Mouse (Mus musculus): Measurements from ENCODE around the gene Simc1. TPM values are rescaled to one million over a fixed set of nuclear protein-coding genes. Genes with fewer than 3 reads are reported as not detected.

Gene Simc1
- polyA plus RNA-seq, 1 experiment from 2014 or later, result 2.0 TPM

DNA sequence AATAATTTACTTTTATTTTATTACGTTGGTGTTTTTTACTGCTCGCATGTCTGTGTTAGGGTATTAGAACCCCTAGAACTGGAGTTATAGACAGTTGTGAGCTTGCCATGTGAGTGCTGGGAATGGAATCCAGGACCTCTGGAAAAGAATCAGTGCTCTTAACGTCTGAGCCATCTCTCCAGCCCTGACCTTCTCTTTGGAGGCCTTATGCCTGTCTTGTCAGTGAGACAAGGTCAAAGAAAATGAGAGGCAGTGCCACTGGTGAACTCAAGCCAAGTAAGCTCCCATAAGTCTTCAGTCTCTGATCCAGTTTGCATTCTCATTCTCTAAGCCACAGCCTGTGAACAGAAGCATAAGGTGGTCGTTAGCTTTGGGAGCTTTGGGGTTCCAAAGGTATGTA, 67.2 kb downstream of the Simc1 start:
- WGBS (ENCODE audit: insufficient replicate concordance), result 57% methylated on average over 4 of the region's 4 CpGs
- Histone ChIP-seq H3K4me3 (replicated peaks) (no peak overlapping the region), H3K27me3 (peaks cover 13% of the 10 kb centered on the region), H3K4me1 (replicated peaks) (peaks cover 36% of the 10 kb centered on the region), H3K9me3 (replicated peaks) (no peaks in the 10 kb centered on the region), H3K9ac (no peak overlapping the region), H3K36me3 (replicated peaks) (no peaks in the 10 kb centered on the region), H3K4me2 (no peak overlapping the region), H3K27ac (replicated peaks) (no peak overlapping the region)
- ATAC-seq (ENCODE audit: insufficient read depth), result no peak

GRCm38 (mm10) chr13:54571637-54572036, 68.1 kb downstream of the Simc1 start:
- WGBS (ENCODE audit: insufficient replicate concordance), result 42% methylated on average over 2 of the region's 2 CpGs
- no peak overlapping the region for H3K27ac ChIP-seq (replicated peaks)
- H3K36me3 ChIP-seq (replicated peaks), result no peaks in the 10 kb centered on the region
- H3K4me2 ChIP-seq, result no peak overlapping the region
- no peak overlapping the region for H3K9ac ChIP-seq
- H3K4me1 ChIP-seq (replicated peaks), result peaks cover 41% of the 10 kb centered on the region
- no peak for ATAC-seq (ENCODE audit: insufficient read depth)
- H3K4me3 ChIP-seq (replicated peaks), result no peak overlapping the region
- peaks cover 14% of the 10 kb centered on the region for H3K27me3 ChIP-seq
- no peaks in the 10 kb centered on the region for H3K9me3 ChIP-seq (replicated peaks)

- ATAC-seq (ENCODE audit: insufficient read depth), result no peak
- Histone ChIP-seq H3K36me3 (replicated peaks) (no peaks in the 10 kb centered on the region), H3K9me3 (replicated peaks) (no peaks in the 10 kb centered on the region), H3K4me1 (replicated peaks) (peaks cover 38% of the 10 kb centered on the region), H3K27ac (replicated peaks) (no peak overlapping the region), H3K9ac (no peak overlapping the region), H3K27me3 (peaks cover 14% of the 10 kb centered on the region), H3K4me2 (no peak overlapping the region), H3K4me3 (replicated peaks) (no peak overlapping the region)
- 79% methylated on average over 4 of the region's 4 CpGs for WGBS (ENCODE audit: insufficient replicate concordance)
Observed at GRCm38 (mm10) chr13:54572621-54573020, 69.0 kb downstream of the Simc1 start.

DNA sequence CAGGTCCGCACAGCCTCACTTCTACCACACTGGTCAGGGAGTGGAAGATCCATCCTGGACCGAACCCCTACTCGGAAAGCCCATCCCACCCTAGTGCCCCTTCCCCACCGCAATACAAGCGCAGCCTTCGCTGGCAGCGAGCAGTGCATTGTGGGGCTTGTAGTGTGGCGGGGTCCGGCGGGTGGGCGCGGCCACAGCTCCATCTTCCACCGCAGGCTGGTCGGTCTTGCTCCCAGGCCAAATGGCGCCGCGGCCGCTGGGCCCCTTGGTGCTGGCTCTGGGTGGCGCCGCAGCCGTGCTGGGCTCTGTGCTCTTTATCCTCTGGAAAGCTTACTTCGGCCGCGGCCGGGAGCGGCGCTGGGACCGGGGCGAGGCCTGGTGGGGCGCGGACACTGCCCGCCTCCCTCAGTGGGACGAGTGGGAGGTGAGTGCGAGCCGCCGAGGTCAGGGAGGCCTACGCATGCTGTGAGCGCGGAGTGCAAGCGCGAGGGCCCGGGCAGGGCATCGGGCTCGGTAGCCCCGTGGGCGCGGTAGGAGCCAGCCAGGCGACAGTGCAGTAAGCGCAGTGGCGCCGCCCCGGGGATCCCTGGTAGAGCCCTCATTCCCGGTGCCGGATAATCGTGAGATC, 71.4 kb downstream of the Simc1 start, which contains the start of gene Arl10:
TSS of gene Arl10 (plus strand) at position 162 of the 628 bp plus-strand sequence.
- Histone ChIP-seq H3K36me3 (replicated peaks) (no peaks in the 10 kb centered on the region), H3K4me3 (replicated peaks) (peak within 1 kb of the TSS; percentile 73), H3K27ac (replicated peaks) (peak within 1 kb of the TSS; percentile 57; the same call in 1 of the 2 replicates), H3K4me2 (peak within 1 kb of the TSS; percentile 95), H3K9ac (peak within 1 kb of the TSS; percentile 70), H3K9me3 (replicated peaks) (no peaks in the 10 kb centered on the region), H3K4me1 (replicated peaks) (peaks cover 42% of the 10 kb centered on the region), H3K27me3 (peaks cover 14% of the 10 kb centered on the region)
- under 1% methylated on average over 55 of the region's 55 CpGs for WGBS (ENCODE audit: insufficient replicate concordance)
- ATAC-seq (ENCODE audit: insufficient read depth), result peak; percentile 74

GRCm38 (mm10) chr13:54575489-54575888, 71.9 kb downstream of the Simc1 start:
- H3K9ac ChIP-seq, result peak overlapping the region; percentile 70
- H3K4me3 ChIP-seq (replicated peaks), result peak overlapping the region; percentile 73
- 0 out of 2 replicates have a peak, but pooled peaks have one; percentile 30 for ATAC-seq (ENCODE audit: insufficient read depth)
- H3K4me2 ChIP-seq, result peak overlapping the region; percentile 95
- 0 out of 2 replicates have a peak overlapping the region, but pooled peaks have one; percentile 57 for H3K27ac ChIP-seq (replicated peaks)
- H3K36me3 ChIP-seq (replicated peaks), result 0 out of 2 replicates have a peak, but pooled peaks cover 3% of the 10 kb centered on the region
- H3K9me3 ChIP-seq (replicated peaks), result no peaks in the 10 kb centered on the region
- H3K4me1 ChIP-seq (replicated peaks), result peaks cover 42% of the 10 kb centered on the region
- 4% methylated on average over 19 of the region's 19 CpGs for WGBS (ENCODE audit: insufficient replicate concordance)
- H3K27me3 ChIP-seq, result peaks cover 14% of the 10 kb centered on the region

DNA sequence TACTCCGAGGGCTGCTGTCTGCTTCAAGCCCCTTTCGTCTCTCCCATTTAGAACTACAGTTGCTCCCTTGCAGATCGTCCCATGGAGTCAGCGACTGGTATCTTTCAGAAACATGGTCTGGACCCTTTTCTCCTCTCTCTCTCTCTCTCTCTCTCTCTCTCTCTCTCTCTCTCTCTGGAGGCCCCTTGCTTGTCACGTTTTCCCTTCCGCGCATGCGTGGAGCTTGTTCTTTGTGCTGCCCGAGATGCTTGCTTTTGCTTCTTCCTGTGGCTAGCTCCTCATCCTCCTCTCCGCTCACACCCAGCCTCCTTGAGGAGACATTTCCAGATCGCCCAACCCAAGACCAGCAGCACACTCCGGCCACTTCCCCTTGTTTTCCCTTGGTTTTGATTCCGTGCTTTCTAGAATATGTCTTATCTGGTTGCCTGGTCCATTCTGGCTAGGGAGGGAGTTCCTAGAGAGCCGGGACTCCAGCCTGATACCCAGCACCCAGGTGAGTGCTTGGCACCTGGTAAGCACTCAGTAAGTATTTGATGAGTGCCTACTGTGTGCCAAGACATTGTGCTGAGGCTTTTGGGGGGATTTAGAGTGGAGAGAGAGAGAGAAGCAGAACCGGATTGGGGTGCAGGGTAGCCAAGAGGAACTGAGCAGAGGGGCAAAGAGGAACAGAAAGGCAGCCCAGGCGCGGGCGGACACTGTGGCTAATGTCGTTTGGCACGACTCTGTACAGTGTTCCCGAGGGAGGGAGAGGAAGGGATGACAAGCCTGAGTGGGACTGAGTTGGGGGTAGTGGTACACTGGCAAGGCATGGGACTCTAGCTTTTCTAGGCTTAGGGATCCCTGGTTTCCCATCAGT, 74.3 kb downstream of the Simc1 start:
- no peak overlapping the region for H3K4me3 ChIP-seq (replicated peaks)
- no peak for ATAC-seq (ENCODE audit: insufficient read depth)
- peaks cover 43% of the 10 kb centered on the region for H3K4me1 ChIP-seq (replicated peaks)
- no peaks in the 10 kb centered on the region for H3K9me3 ChIP-seq (replicated peaks)
- H3K4me2 ChIP-seq, result peak overlapping the region; percentile 23
- peaks cover 14% of the 10 kb centered on the region for H3K27me3 ChIP-seq
- H3K27ac ChIP-seq (replicated peaks), result 0 out of 2 replicates have a peak overlapping the region, but pooled peaks have one; percentile 38
- H3K9ac ChIP-seq, result no peak overlapping the region
- 60% methylated on average over 21 of the region's 21 CpGs for WGBS (ENCODE audit: insufficient replicate concordance)
- peaks cover 23% of the 10 kb centered on the region for H3K36me3 ChIP-seq (replicated peaks)

GRCm38 (mm10) chr13:54581385-54581784, 77.8 kb downstream of the Simc1 start:
- WGBS (ENCODE audit: insufficient replicate concordance), result 57% methylated on average over 2 of the region's 2 CpGs
- no peak for ATAC-seq (ENCODE audit: insufficient read depth)
- Histone ChIP-seq H3K9me3 (replicated peaks) (no peaks in the 10 kb centered on the region), H3K9ac (no peak overlapping the region), H3K4me2 (no peak overlapping the region), H3K27me3 (no peaks in the 10 kb centered on the region), H3K36me3 (replicated peaks) (peaks cover 57% of the 10 kb centered on the region), H3K4me1 (replicated peaks) (peaks cover 17% of the 10 kb centered on the region), H3K4me3 (replicated peaks) (no peak overlapping the region), H3K27ac (replicated peaks) (no peak overlapping the region)

- no peak overlapping the region for H3K4me3 ChIP-seq (replicated peaks)
- no peak for ATAC-seq (ENCODE audit: insufficient read depth)
- H3K27ac ChIP-seq (replicated peaks), result no peak overlapping the region
- WGBS (ENCODE audit: insufficient replicate concordance), result 69% methylated on average over 10 of the region's 10 CpGs
- no peak overlapping the region for H3K4me2 ChIP-seq
- no peaks in the 10 kb centered on the region for H3K27me3 ChIP-seq
- H3K9me3 ChIP-seq (replicated peaks), result no peaks in the 10 kb centered on the region
- H3K9ac ChIP-seq, result no peak overlapping the region
- H3K4me1 ChIP-seq (replicated peaks), result peaks cover 16% of the 10 kb centered on the region
- peaks cover 61% of the 10 kb centered on the region for H3K36me3 ChIP-seq (replicated peaks)
Observed at GRCm38 (mm10) chr13:54582126-54582525, 78.5 kb downstream of the Simc1 start.

DNA sequence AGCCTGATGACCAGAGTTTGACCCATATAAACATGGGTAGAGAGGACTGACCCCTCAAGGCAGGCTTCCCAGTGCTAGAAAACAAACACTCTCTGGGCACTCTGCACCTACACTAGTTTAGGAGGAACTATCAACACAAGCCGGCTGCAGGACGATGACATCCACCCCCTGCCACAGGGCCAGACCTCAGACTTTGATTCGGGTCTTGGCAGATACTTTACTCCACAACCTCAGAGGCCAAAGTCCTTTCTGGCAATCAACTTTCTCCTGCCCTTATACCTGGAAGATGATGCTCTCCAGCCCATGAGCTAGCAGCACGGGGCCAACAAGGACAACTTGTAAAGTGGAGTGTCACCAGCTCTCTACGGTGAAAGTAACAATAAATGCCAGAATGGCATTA, 79.3 kb downstream of the Simc1 start:
- H3K27me3 ChIP-seq, result no peaks in the 10 kb centered on the region
- H3K4me2 ChIP-seq, result no peak overlapping the region
- H3K27ac ChIP-seq (replicated peaks), result no peak overlapping the region
- peaks cover 16% of the 10 kb centered on the region for H3K4me1 ChIP-seq (replicated peaks)
- no peak overlapping the region for H3K4me3 ChIP-seq (replicated peaks)
- no peak for ATAC-seq (ENCODE audit: insufficient read depth)
- no peaks in the 10 kb centered on the region for H3K9me3 ChIP-seq (replicated peaks)
- no peak overlapping the region for H3K9ac ChIP-seq
- 81% methylated on average over 5 of the region's 5 CpGs for WGBS (ENCODE audit: insufficient replicate concordance)
- H3K36me3 ChIP-seq (replicated peaks), result peaks cover 67% of the 10 kb centered on the region

DNA sequence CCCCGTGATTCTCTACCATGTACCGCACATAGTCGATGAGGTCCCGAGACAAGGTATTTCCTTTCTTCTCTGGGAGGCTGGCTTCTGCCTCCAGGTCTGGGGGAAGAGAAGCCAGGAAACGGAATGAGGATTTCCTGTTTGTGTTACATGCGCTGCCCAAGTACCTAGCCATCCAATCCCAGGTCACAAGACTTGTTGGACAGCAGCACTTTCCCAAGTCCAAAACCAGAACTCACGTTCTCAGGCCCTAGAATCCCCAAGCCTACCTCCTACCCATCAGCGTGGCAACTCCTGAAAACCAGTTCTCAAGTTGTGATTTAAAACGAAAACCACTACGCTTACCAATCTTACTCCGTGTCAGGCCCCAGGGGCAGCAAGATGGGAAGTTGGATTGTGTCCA, 82.3 kb downstream of the Simc1 start:
- H3K4me3 ChIP-seq (replicated peaks), result no peak overlapping the region
- H3K36me3 ChIP-seq (replicated peaks), result peaks cover 68% of the 10 kb centered on the region
- H3K9ac ChIP-seq, result no peak overlapping the region
- H3K4me2 ChIP-seq, result no peak overlapping the region
- 79% methylated on average over 11 of the region's 11 CpGs for WGBS (ENCODE audit: insufficient replicate concordance)
- H3K27ac ChIP-seq (replicated peaks), result no peak overlapping the region
- H3K27me3 ChIP-seq, result no peaks in the 10 kb centered on the region
- H3K4me1 ChIP-seq (replicated peaks), result peaks cover 22% of the 10 kb centered on the region
- no peaks in the 10 kb centered on the region for H3K9me3 ChIP-seq (replicated peaks)
- no peak for ATAC-seq (ENCODE audit: insufficient read depth)

DNA sequence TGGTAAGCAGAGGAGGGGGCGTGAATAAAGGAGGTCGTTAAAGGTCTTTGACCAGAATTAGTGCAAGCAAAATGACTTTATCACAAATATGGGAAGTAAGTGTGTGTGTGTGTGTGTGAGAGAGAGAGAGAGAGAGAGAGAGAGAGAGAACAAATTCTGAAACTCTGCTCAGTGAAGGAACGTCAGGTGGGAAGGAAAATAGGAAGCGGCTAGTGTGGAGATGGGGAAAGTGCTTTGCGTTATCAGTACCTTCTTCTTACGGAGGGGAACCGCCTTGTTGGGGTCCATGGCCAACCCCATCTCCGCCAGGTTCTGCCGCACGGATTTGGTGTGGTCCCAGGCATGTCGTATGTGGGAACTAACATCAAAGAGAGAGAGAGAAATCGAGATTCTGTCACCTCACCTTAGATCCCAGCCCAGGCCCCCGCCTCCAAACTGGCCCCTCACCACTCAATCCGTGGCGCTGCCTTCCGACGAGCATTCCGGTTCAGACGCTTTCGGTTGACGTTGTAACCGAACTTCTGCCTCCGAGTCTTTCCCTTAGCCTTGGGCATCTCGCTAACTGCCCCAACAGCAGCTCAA, 85.9 kb downstream of the Simc1 start:
- peaks cover 41% of the 10 kb centered on the region for H3K4me1 ChIP-seq (replicated peaks)
- under 1% methylated on average over 24 of the region's 24 CpGs for WGBS (ENCODE audit: insufficient replicate concordance)
- no peaks in the 10 kb centered on the region for H3K9me3 ChIP-seq (replicated peaks)
- ATAC-seq (ENCODE audit: insufficient read depth), result peak; percentile 38
- H3K27me3 ChIP-seq, result no peaks in the 10 kb centered on the region
- peak overlapping the region; percentile 82 for H3K9ac ChIP-seq
- H3K4me2 ChIP-seq, result peak overlapping the region; percentile 90
- peaks cover 52% of the 10 kb centered on the region for H3K36me3 ChIP-seq (replicated peaks)
- H3K27ac ChIP-seq (replicated peaks), result peak overlapping the region; percentile 43; the same call in 1 of the 2 replicates
- peak overlapping the region; percentile 89 for H3K4me3 ChIP-seq (replicated peaks)

All from liver, embryonic 15.5 days (tissue).